8 mouse cellular contexts compared by ENCODE assay signal in genomic region chr8:108692239-108692627, GRCm38 (mm10).
A peak's percentile ranks its signal among the peaks of the same experiment; 100 is the strongest.
DNase-seq lines count a peak whose midpoint lies in the region; ATAC-seq and TF ChIP-seq lines count a peak whose summit lies in the region.

No protein-coding gene starts in this region.

- H3K4me3 ChIP-seq in thymus, adult 2 months (ENCODE audit: control insufficient read depth, insufficient read depth, low read length), result no peak overlapping the region
- no peak overlapping the region for H3K4me3 ChIP-seq in forebrain, embryonic 15.5 days

- TF ChIP-seq CTCF in thymus, adult 2 months (IDR thresholded peaks at IDR 0.05; ENCODE audit: borderline replicate concordance, control insufficient read depth, extremely low read depth, insufficient read depth, low read length, poor library complexity), result no peak

- H3K4me1 ChIP-seq in thymus, adult 2 months (replicated peaks; ENCODE audit: control insufficient read depth, insufficient read depth, low read length), result peaks cover 8% of the 10 kb centered on the region
- H3K4me1 ChIP-seq in forebrain, embryonic 15.5 days, result peaks cover 35% of the 10 kb centered on the region

- TF ChIP-seq POLR2A in thymus, adult 2 months (IDR thresholded peaks at IDR 0.05; ENCODE audit: control insufficient read depth, extremely low read depth, insufficient read depth, low read length, poor library complexity), result no peak

- peak; percentile 14 for DNase-seq in thymus, adult 2 months
- DNase-seq in thymus, postnatal 10 days (ENCODE audit: low spot score in 2 of 2), result no peak
- peak; percentile 42 for DNase-seq in liver
- peak; percentile 52 for DNase-seq in splenic B cell, adult 2 months (ENCODE audit: low read depth, low spot score)
- DNase-seq in left cerebral cortex, postnatal 25 days (ENCODE audit: low spot score in 2 of 2), result no peak
- DNase-seq in layer of hippocampus, adult 9-11 months, result no peak

- no peak overlapping the region for H3K27ac ChIP-seq in thymus, adult 2 months (ENCODE audit: control insufficient read depth, insufficient read depth, low read length)
- H3K27ac ChIP-seq in forebrain, embryonic 15.5 days (replicated peaks), result no peak overlapping the region; the same call in 1 of the 2 replicates

- ATAC-seq in forebrain, embryonic 15.5 days (replicated peaks), result no peak
- no peak for ATAC-seq in inflammation-experienced regulatory T-cells, adult 6 months

- H3K36me3 ChIP-seq in thymus, adult 2 months (ENCODE audit: control insufficient read depth, insufficient read depth, low read length), result no peaks in the 10 kb centered on the region
- no peaks in the 10 kb centered on the region for H3K36me3 ChIP-seq in forebrain, embryonic 15.5 days
- no peaks in the 10 kb centered on the region for H3K36me3 ChIP-seq in splenic B cell, adult 2 months (ENCODE audit: control insufficient read depth, insufficient read depth, low read length, poor library complexity, severe bottlenecking)

- peak overlapping the region; percentile 37 for H3K4me2 ChIP-seq in forebrain, embryonic 15.5 days (replicated peaks)

- intact Hi-C loops in left cerebral cortex, postnatal 25 days (cut with DNase I), result no loop called here

- 0 out of 2 replicates have a peak overlapping the region, but pooled peaks have one; percentile 15 for H3K9ac ChIP-seq in forebrain, embryonic 15.5 days (replicated peaks)

- H3K27me3 ChIP-seq in thymus, adult 2 months (ENCODE audit: control insufficient read depth, insufficient read depth, low read length), result peaks cover 7% of the 10 kb centered on the region
- H3K27me3 ChIP-seq in forebrain, embryonic 15.5 days, result peaks cover 50% of the 10 kb centered on the region
- H3K27me3 ChIP-seq in splenic B cell, adult 2 months (ENCODE audit: control insufficient read depth, insufficient read depth, low read length, poor library complexity, severe bottlenecking), result peaks cover 2% of the 10 kb centered on the region; the same call in 1 of the 2 replicates

- no peaks in the 10 kb centered on the region for H3K9me3 ChIP-seq in forebrain, embryonic 15.5 days

- 5% methylated on average over 5 of the region's 5 CpGs for WGBS in thymus, adult 2 months
- 2% methylated on average over 5 of the region's 5 CpGs for WGBS in forebrain, embryonic 15.5 days

Comparison
In these comparisons a context has a peak if more than half of its experiments do, and no peak if none do; other contexts are left out.
1. DNase-seq: peak in thymus, adult 2 months (single experiment), liver (single experiment) and splenic B cell, adult 2 months (single experiment); none in thymus, postnatal 10 days (0 of 2), left cerebral cortex, postnatal 25 days (0 of 2) and layer of hippocampus, adult 9-11 months (single experiment).